Mouse (Mus musculus): Measurements from ENCODE around the gene 1500009L16Rik.

1500009L16Rik gene

GRCm38 (mm10) chr10:83785627-83786392 lies 63.1 kb downstream of the 1500009L16Rik start:
- Histone ChIP-seq H3K27me3 (ENCODE audit: control insufficient read depth, insufficient read depth, low read length, poor library complexity, severe bottlenecking) (no peaks in the 10 kb centered on the region), H3K36me3 (ENCODE audit: control insufficient read depth, insufficient read depth, low read length, poor library complexity, severe bottlenecking) (no peaks in the 10 kb centered on the region; the same call in 1 of the 2 replicates)
- DNase-seq (ENCODE audit: low read depth, low spot score): no peak

GRCm38 (mm10) chr10:83795088-83795487 lies 72.4 kb downstream of the 1500009L16Rik start:
- no peak for DNase-seq (ENCODE audit: low read depth, low spot score)
- no peaks in the 10 kb centered on the region for H3K36me3 ChIP-seq (ENCODE audit: control insufficient read depth, insufficient read depth, low read length, poor library complexity, severe bottlenecking)
- H3K27me3 ChIP-seq (ENCODE audit: control insufficient read depth, insufficient read depth, low read length, poor library complexity, severe bottlenecking): no peaks in the 10 kb centered on the region

GRCm38 (mm10) chr10:83795500-83795899 lies 72.8 kb downstream of the 1500009L16Rik start:
- DNase-seq (ENCODE audit: low read depth, low spot score): no peak

GRCm38 (mm10) chr10:83804021-83804420 lies 81.4 kb downstream of the 1500009L16Rik start:
- no peak for DNase-seq (ENCODE audit: low read depth, low spot score)
- H3K27me3 ChIP-seq (ENCODE audit: control insufficient read depth, insufficient read depth, low read length, poor library complexity, severe bottlenecking): no peaks in the 10 kb centered on the region

More at GRCm38 (mm10) chr10:83795500-83795899, 72.8 kb downstream of the 1500009L16Rik start:
- Histone ChIP-seq H3K27me3 (ENCODE audit: control insufficient read depth, insufficient read depth, low read length, poor library complexity, severe bottlenecking) (no peaks in the 10 kb centered on the region), H3K36me3 (ENCODE audit: control insufficient read depth, insufficient read depth, low read length, poor library complexity, severe bottlenecking) (no peaks in the 10 kb centered on the region)

GRCm38 (mm10) chr10:83805201-83805718 lies 82.6 kb downstream of the 1500009L16Rik start:
- no peaks in the 10 kb centered on the region for H3K27me3 ChIP-seq (ENCODE audit: control insufficient read depth, insufficient read depth, low read length, poor library complexity, severe bottlenecking)
- no peaks in the 10 kb centered on the region for H3K36me3 ChIP-seq (ENCODE audit: control insufficient read depth, insufficient read depth, low read length, poor library complexity, severe bottlenecking)
- DNase-seq (ENCODE audit: low read depth, low spot score): no peak

More at GRCm38 (mm10) chr10:83804021-83804420, 81.4 kb downstream of the 1500009L16Rik start:
- no peaks in the 10 kb centered on the region for H3K36me3 ChIP-seq (ENCODE audit: control insufficient read depth, insufficient read depth, low read length, poor library complexity, severe bottlenecking)

GRCm38 (mm10) chr10:83807251-83807650 lies 84.6 kb downstream of the 1500009L16Rik start:
- Histone ChIP-seq H3K36me3 (ENCODE audit: control insufficient read depth, insufficient read depth, low read length, poor library complexity, severe bottlenecking) (no peaks in the 10 kb centered on the region), H3K27me3 (ENCODE audit: control insufficient read depth, insufficient read depth, low read length, poor library complexity, severe bottlenecking) (no peaks in the 10 kb centered on the region)
- no peak for DNase-seq (ENCODE audit: low read depth, low spot score)

All from splenic B cell, adult 2 months (primary cell).